Mouse (Mus musculus): ENCODE measurements at regions not wholly inside any gene's neighbourhood (a gene's known extent, or its start where the extent isn't known, plus 50 kb on each side); places are given as distances from the start of the nearest gene placed in this dataset.

DNA sequence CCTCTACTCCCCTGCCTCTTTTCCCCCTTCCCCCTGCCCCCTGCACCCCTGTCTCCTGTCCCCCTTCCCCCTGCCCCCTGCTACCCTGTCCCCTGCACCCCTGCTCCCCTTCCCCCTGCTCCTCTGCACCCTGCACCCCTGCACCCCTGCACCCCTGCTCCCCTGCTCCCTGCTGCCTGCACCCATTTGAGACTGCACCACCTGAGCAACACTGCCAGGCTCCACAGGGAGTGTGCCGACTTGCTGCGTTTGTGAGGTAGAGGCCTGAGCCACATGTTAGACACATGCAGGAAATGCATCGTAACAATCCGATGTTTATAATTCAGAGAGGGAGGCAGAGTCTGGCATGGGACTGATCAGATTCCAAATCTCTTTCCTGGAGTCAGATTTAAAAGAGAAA lies 85.9 kb upstream of the Tspan2 start:
- no peak for TF ChIP-seq ZC3H11A (IDR thresholded peaks at IDR 0.05; ENCODE audit: borderline replicate concordance, low read depth, low read length)
- no peak for TF ChIP-seq MAFK (IDR thresholded peaks at IDR 0.05; ENCODE audit: insufficient read depth, low read depth, low read length)
- TF ChIP-seq HCFC1 (IDR thresholded peaks at IDR 0.05; ENCODE audit: borderline replicate concordance, insufficient read depth, low read length): no peak
- no peak for TF ChIP-seq ZNF384 (IDR thresholded peaks at IDR 0.05; ENCODE audit: low read depth, low read length)

Measured in ES-E14 (cell line).